Mouse (Mus musculus) kidney, adult 2 months (tissue): ENCODE results near the gene Atp6v0e2. TPM values are rescaled to one million over a fixed set of nuclear protein-coding genes. Genes with fewer than 3 reads are reported as not detected.

Experiments
- DNase-seq: peaks from one replicate; pipeline ENCODE4 v3.0.0; 2021
- H3K27ac ChIP-seq: fragments of 200-500 bp; 2 replicates; pipeline ENCODE4 v1.5.1; 2012; ENCODE audit warnings: low read depth, low read length, control low read depth, inconsistent platforms; ENCODE audit not compliant: insufficient read depth
- H3K27me3 ChIP-seq: fragments of 200-500 bp; replicated peaks from 2 replicates; pipeline ENCODE4 v1.6.1; 2012; ENCODE audit warnings: mild to moderate bottlenecking, moderate library complexity, low read length, inconsistent platforms; ENCODE audit not compliant: control insufficient read depth, insufficient read depth
- H3K36me3 ChIP-seq: fragments of 200-500 bp; 2 replicates; pipeline ENCODE4 v1.6.1; 2012; ENCODE audit warnings: mild to moderate bottlenecking, moderate library complexity, low read length, inconsistent platforms; ENCODE audit not compliant: control insufficient read depth, insufficient read depth
- H3K4me1 ChIP-seq: fragments of 200-500 bp; 2 replicates; pipeline ENCODE4 v1.6.1; 2011; ENCODE audit warnings: low read length; ENCODE audit not compliant: control insufficient read depth, insufficient read depth
- H3K4me3 ChIP-seq: fragments of 200-500 bp; 2 replicates; pipeline ENCODE4 v1.5.1; 2011; ENCODE audit warnings: mild to moderate bottlenecking, low read depth, low read length, control low read depth; ENCODE audit not compliant: insufficient read depth
- CTCF ChIP-seq: fragments of 200-500 bp; conservative IDR thresholded peaks from 2 replicates; pipeline ENCODE4 v1.5.1; 2011; ENCODE audit warnings: low read depth, mild to moderate bottlenecking, control low read depth, low read length, moderate library complexity, mixed read lengths; ENCODE audit not compliant: insufficient read depth, insufficient read length
- POLR2A ChIP-seq: fragments of 200-500 bp; IDR thresholded peaks from one replicate; pipeline ENCODE4 v1.6.1; 2011; ENCODE audit warnings: low read depth, low read length, control low read depth
- WGBS: fragments of 180-500 bp; shearing (Covaris S2); methylation state at CpG from one replicate; pipeline ENCODE4 v1.1.7; 2018; 5-methylcytosine and 5-hydroxymethylcytosine counted together
- polyA plus RNA-seq: library from polyadenylated mRNA; depleted of rRNA; stranded (reverse); fragments of >200 nt; gene quantifications from 2 replicates; pipeline ENCODE4 v1.2.3, GENCODE M21; 2012

Gene Atp6v0e2
- polyA plus RNA-seq, 1 experiment: 101 TPM

- peak overlapping the region; percentile 67 for H3K27ac ChIP-seq
- no peaks in the 10 kb centered on the region for H3K36me3 ChIP-seq
Observed at GRCm38 (mm10) chr6:48566312-48566711, 28.9 kb downstream of the Atp6v0e2 start.

GRCm38 (mm10) chr6:48568036-48568984, 30.9 kb downstream of the Atp6v0e2 start:
- peak; percentile 89 for DNase-seq
- Histone ChIP-seq H3K27ac (peak overlapping the region; percentile 63), H3K27me3 (no peaks in the 10 kb centered on the region), H3K4me1 (peaks cover 43% of the 10 kb centered on the region), H3K4me3 (no peak overlapping the region), H3K36me3 (no peaks in the 10 kb centered on the region)
- TF ChIP-seq POLR2A: no peak
- no peak for TF ChIP-seq CTCF
- 21% methylated on average over 21 of the region's 21 CpGs for WGBS

More at GRCm38 (mm10) chr6:48566312-48566711, 28.9 kb downstream of the Atp6v0e2 start:
- TF ChIP-seq POLR2A (no peak), CTCF (no peak)
- Histone ChIP-seq H3K4me3 (no peak overlapping the region), H3K4me1 (peaks cover 35% of the 10 kb centered on the region), H3K27me3 (no peaks in the 10 kb centered on the region)
- DNase-seq: peak; percentile 96
- 4% methylated on average over 5 of the region's 5 CpGs for WGBS

- Histone ChIP-seq H3K27me3 (no peaks in the 10 kb centered on the region), H3K4me1 (peaks cover 43% of the 10 kb centered on the region), H3K36me3 (no peaks in the 10 kb centered on the region), H3K27ac (peak overlapping the region; percentile 63), H3K4me3 (no peak overlapping the region)
- DNase-seq: peak; percentile 68
- TF ChIP-seq CTCF: no peak
- TF ChIP-seq POLR2A: no peak
- 27% methylated on average over 7 of the region's 8 CpGs for WGBS
Observed at GRCm38 (mm10) chr6:48569065-48569807, 31.8 kb downstream of the Atp6v0e2 start.

GRCm38 (mm10) chr6:48572014-48572413, 34.6 kb downstream of the Atp6v0e2 start:
- WGBS: 91% methylated on average over 5 of the region's 5 CpGs
- H3K27me3 ChIP-seq: no peaks in the 10 kb centered on the region
- H3K4me3 ChIP-seq: peak overlapping the region; percentile 8
- DNase-seq: no peak
- H3K27ac ChIP-seq: peak overlapping the region; percentile 58
- H3K36me3 ChIP-seq: no peaks in the 10 kb centered on the region
- TF ChIP-seq CTCF (no peak), POLR2A (no peak)
- H3K4me1 ChIP-seq: peaks cover 28% of the 10 kb centered on the region

- 22% methylated on average over 6 of the region's 6 CpGs for WGBS
- peak within 1 kb of the TSS; percentile 58 for H3K27ac ChIP-seq
- peak; percentile 80 for DNase-seq
Observed at GRCm38 (mm10) chr6:48572572-48573061, 35.2 kb downstream of the Atp6v0e2 start, which contains the start of gene Rarres2. Gene Rarres2, minus strand, starts transcription at chr6:48572789.

GRCm38 (mm10) chr6:48573280-48573679, 35.9 kb downstream of the Atp6v0e2 start:
- no peaks in the 10 kb centered on the region for H3K36me3 ChIP-seq
- peak; percentile 56 for DNase-seq
- WGBS: 52% methylated on average over 10 of the region's 10 CpGs
- no peak overlapping the region for H3K27ac ChIP-seq
- no peak overlapping the region for H3K4me3 ChIP-seq
- no peaks in the 10 kb centered on the region for H3K27me3 ChIP-seq
- TF ChIP-seq CTCF (no peak), POLR2A (no peak)
- H3K4me1 ChIP-seq: peaks cover 21% of the 10 kb centered on the region

More at GRCm38 (mm10) chr6:48572572-48573061, 35.2 kb downstream of the Atp6v0e2 start, which contains the start of gene Rarres2:
- Histone ChIP-seq H3K4me1 (peaks cover 26% of the 10 kb centered on the region), H3K27me3 (no peaks in the 10 kb centered on the region), H3K36me3 (no peaks in the 10 kb centered on the region), H3K4me3 (peak within 1 kb of the TSS; percentile 8)
- no peak for TF ChIP-seq POLR2A
- no peak for TF ChIP-seq CTCF

- H3K4me1 ChIP-seq: peaks cover 15% of the 10 kb centered on the region
- WGBS: 74% methylated on average over 3 of the region's 3 CpGs
- TF ChIP-seq POLR2A: no peak
- no peak for TF ChIP-seq CTCF
Observed at GRCm38 (mm10) chr6:48573981-48574380, 36.6 kb downstream of the Atp6v0e2 start.

More at GRCm38 (mm10) chr6:48573981-48574380, 36.6 kb downstream of the Atp6v0e2 start:
- no peak overlapping the region for H3K27ac ChIP-seq
- no peak overlapping the region for H3K4me3 ChIP-seq
- DNase-seq: no peak
- no peaks in the 10 kb centered on the region for H3K36me3 ChIP-seq
- H3K27me3 ChIP-seq: no peaks in the 10 kb centered on the region
